Mouse (Mus musculus): ENCODE measurements around the gene Vmn1r171.
"Not testable (repeated sequence)": the region's sequence is repeated elsewhere in the genome, so short reads cannot be mapped to it uniquely, and the experiment has no call there.

The Vmn1r171 gene

GRCm38 (mm10) chr7:23630422-23630821 lies at the start of gene Vmn1r171:
Gene Vmn1r171 (plus strand): TSS chr7:23630722.
- no peak for DNase-seq (ENCODE audit: low read depth, low spot score)

DNA sequence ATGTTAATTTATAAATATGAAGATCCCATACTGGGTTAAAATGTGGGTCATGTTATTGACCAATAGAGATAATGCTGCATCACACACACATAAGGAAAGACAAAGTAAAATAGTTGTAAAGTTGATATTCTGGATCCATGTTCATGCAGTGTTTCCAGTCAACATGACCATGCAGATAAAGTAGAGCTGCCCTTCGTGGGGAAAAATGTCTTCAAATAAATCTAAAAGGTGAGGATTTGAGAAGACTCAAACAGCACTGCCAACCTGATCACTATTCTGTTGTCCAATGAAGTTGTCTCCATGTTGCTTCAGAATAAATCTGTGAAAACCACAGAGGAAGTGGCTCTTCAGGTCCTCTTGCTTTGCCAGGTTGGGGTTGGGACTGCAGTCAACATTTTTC lies 24.6 kb upstream of the Vmn1r171 start, which contains the start of gene Vmn1r170:
Gene Vmn1r170 (plus strand): TSS at position 301 of the 400 bp plus-strand sequence.
- not testable (repeated sequence) for DNase-seq (ENCODE audit: low read depth, low spot score)

DNA sequence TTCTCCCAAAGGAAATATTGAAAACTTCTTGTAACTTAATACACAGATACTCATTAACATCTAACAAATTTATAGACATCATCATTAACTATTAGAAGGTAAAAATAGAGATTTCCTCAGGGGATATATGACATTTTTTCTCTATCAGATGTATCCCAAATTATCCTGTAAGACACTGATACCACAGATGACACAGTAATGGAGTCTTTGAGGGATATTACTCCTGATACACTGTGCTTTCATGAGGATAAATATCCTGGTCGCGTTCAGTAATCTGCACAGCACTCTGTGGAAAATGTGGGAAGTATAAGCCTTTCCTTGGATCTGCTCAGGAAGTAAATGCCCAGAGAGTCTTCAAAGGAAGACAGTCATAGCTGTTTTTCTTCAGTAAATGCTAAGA lies 27.5 kb downstream of the Vmn1r171 start, which contains the start of gene Vmn1r172:
Gene Vmn1r172 (plus strand): TSS at position 301 of the 400 bp plus-strand sequence.
- DNase-seq (ENCODE audit: low read depth, low spot score) = no peak
